ENCODE assay signal across 8 mouse cellular contexts in the genomic region with DNA sequence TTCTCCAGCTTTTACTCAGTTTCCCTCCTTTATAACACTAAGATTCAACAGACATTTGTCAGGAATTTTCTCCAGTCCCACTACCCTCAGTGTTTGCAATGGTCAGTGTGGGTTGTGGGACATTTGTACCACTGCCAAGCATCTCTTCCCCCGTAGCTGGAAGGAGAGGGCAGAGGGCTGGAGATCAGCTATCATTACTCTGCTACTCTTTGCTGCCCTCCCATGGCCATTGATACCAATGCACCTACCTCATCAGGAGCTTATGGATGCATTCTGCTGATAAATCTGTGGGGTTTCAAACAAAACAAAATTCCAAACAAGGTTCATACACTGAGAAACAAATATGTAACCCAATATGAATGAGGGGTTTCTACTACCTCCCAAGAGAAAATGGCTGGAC. TPM values are rescaled to one million over a fixed set of nuclear protein-coding genes. Genes with fewer than 3 reads are reported as not detected.
A peak's percentile ranks its signal among the peaks of the same experiment; 100 is the strongest.
DNase-seq lines count a peak whose midpoint lies in the region; ATAC-seq lines count a peak whose summit lies in the region.

No protein-coding gene starts in this region.

- intact Hi-C loops in heart, postnatal 10 days (cut with DNase I), result loop anchor here (5.0 kb wide), 1 partner anchor 309 kb away; no protein-coding TSS in a partner anchor
- intact Hi-C loops in heart, postnatal 25 days (cut with DNase I), result loop anchor here (5.0 kb wide), 1 partner anchor 309 kb away; no protein-coding TSS in a partner anchor

- H3K27me3 ChIP-seq in splenic B cell, adult 2 months (ENCODE audit: control insufficient read depth, insufficient read depth, low read length, poor library complexity, severe bottlenecking), result no peaks in the 10 kb centered on the region; the same call in 1 of the 2 replicates

- H3K36me3 ChIP-seq in splenic B cell, adult 2 months (ENCODE audit: control insufficient read depth, insufficient read depth, low read length, poor library complexity, severe bottlenecking), result no peaks in the 10 kb centered on the region

- DNase-seq in heart, postnatal 10 days, result peak; percentile 18 to 38
- DNase-seq in heart, postnatal 25 days (ENCODE audit: low spot score), result no peak
- DNase-seq in Muller cell, postnatal 12 days (ENCODE audit: inconsistent ontology term), result peak; percentile 12
- DNase-seq in heart, postnatal 4 days, result peak; percentile 25
- peak; percentile 19 to 72 for DNase-seq in layer of hippocampus, postnatal 25 days (ENCODE audit: extremely low spot score in 1 of 2, low spot score in 1 of 2)
- DNase-seq in splenic B cell, adult 2 months (ENCODE audit: low read depth, low spot score), result peak; percentile 28

- ATAC-seq in common myeloid progenitor, adult 5-6 weeks (replicated peaks; ENCODE audit: low read depth, poor library complexity, severe bottlenecking), result peak; percentile 96
- peak; percentile 86 for ATAC-seq in megakaryocyte-erythroid progenitor cell, adult 5-6 weeks (replicated peaks; ENCODE audit: low FRiP score, low TSS enrichment, poor library complexity, severe bottlenecking)

RNA-seq across cellular contexts. Expression of a gene that starts 40.9 kb away (rescaled TPM):
- total RNA-seq in heart, postnatal 10 days (2021), result 1 to 10 TPM; 8.0 to 9.5 TPM
- 1 to 10 TPM; 5.2 to 5.4 TPM for total RNA-seq in heart, postnatal 25 days (2021)
- total RNA-seq in common myeloid progenitor, adult 5-6 weeks (2017), result not detected in 2 replicates
- 1 to 10 TPM; 7.8 to 8.4 TPM for total RNA-seq in heart, postnatal 4 days (2021)
- total RNA-seq in layer of hippocampus, postnatal 25 days (2021), result 10 to 100 TPM; 10.0 to 11.5 TPM
- not detected in 2 replicates for total RNA-seq in megakaryocyte-erythroid progenitor cell, adult 5-6 weeks (2014; fragmentation: Nextera tagmentation)
- not detected in 2 replicates for total RNA-seq in megakaryocyte-erythroid progenitor cell, adult 5-6 weeks (2017)
